Mouse (Mus musculus) cerebellum, adult 2 months (tissue): ENCODE data around the gene Ankrd42.

ENCODE experiments used
- CTCF ChIP-seq: fragments of 200-500 bp; IDR thresholded peaks from 2 replicates; pipeline ENCODE4 v1.5.1; 2011; ENCODE audit warnings: low read depth, mild to moderate bottlenecking, control low read depth, low read length, moderate library complexity, borderline replicate concordance; ENCODE audit not compliant: insufficient read depth
- POLR2A ChIP-seq: fragments of 200-500 bp; IDR thresholded peaks from 2 replicates; pipeline ENCODE4 v1.6.1; 2011; ENCODE audit warnings: low read length, control low read depth, borderline replicate concordance; ENCODE audit not compliant: insufficient read depth

GRCm38 (mm10) chr7:92532351-92533036, 104.4 kb downstream of the Ankrd42 start:
- TF ChIP-seq CTCF: no peak
- no peak for TF ChIP-seq POLR2A
